Mouse (Mus musculus): ENCODE measurements around the gene Ifnar2.
A peak's percentile ranks its signal among the peaks of the same experiment; 100 is the strongest.

The Ifnar2 gene

GRCm38 (mm10) chr16:91391421-91391820 is 18.8 kb downstream of the Ifnar2 start, which contains the start of gene Gm21970:
Gene Gm21970 (plus strand): TSS chr16:91391721.
- DNase-seq (ENCODE audit: low spot score), result no peak

- no peak for DNase-seq (ENCODE audit: low spot score)
Observed at GRCm38 (mm10) chr16:91394826-91395410, 22.3 kb downstream of the Ifnar2 start.

DNA sequence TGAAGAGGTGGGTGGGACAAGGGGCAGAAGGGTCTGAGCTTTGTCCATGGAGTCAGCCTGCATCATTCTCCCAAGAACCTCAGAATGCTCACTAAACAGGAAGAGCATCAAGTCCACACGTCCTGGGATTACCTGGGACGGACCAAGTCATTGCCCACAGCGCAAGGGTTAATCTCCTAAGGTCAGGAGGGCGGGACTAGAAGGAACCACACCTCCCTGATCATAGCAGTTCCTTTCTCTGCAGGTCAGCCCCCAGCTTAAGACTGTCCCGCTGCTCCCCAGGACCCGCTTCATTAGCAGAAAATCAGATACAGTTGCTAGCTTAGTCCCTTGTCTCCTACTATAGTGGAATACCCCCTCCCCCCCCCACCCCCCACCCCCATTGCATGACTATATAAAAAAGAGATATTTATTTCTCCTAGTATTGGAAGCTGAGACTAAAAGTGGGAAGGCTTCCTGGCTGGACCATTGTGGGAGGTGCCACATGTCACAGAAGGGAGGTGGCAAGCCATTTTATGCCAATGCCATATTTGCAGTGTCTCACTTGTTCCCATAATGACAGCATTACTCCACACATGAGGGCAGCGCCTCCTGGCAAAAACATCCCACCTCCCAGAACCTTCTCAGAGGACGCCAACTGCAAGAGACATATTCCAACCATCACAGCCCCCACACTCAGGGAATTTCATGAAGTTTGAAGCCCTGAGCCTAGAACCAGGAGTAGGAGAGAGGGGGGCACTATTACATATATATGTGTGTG is 23.2 kb downstream of the Ifnar2 start:
- no peak for DNase-seq (ENCODE audit: low spot score)

GRCm38 (mm10) chr16:91396844-91397537 is 24.4 kb downstream of the Ifnar2 start:
- no peak for DNase-seq (ENCODE audit: low spot score)

GRCm38 (mm10) chr16:91398030-91398429 is 25.4 kb downstream of the Ifnar2 start:
- DNase-seq (ENCODE audit: low spot score), result no peak

GRCm38 (mm10) chr16:91398944-91399343 is 26.4 kb downstream of the Ifnar2 start:
- no peak for DNase-seq (ENCODE audit: low spot score)

GRCm38 (mm10) chr16:91401569-91402165 is 29.1 kb downstream of the Ifnar2 start:
- DNase-seq (ENCODE audit: low spot score), result no peak

- no peak for DNase-seq (ENCODE audit: low spot score)
Observed at GRCm38 (mm10) chr16:91403784-91404183, 31.2 kb downstream of the Ifnar2 start.

DNA sequence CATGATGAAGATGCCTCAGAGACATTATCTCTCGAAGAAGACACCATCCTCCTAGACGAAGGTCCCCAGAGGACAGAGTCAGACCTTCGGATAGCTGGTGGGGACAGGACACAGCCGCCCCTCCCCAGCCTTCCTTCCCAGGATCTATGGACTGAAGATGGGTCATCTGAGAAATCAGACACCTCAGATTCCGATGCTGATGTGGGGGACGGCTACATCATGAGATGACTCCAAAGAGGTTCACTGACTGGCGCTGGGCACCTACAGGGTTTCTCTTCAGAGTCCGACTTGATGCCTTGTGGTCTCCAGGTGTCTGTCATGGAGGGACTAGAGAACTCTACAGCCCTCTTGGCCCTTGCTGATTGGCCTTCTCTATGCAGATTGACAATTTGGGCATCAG is 31.6 kb downstream of the Ifnar2 start:
- no peak for DNase-seq (ENCODE audit: low spot score)

- DNase-seq (ENCODE audit: low spot score), result no peak
Observed at GRCm38 (mm10) chr16:91404828-91405577, 32.4 kb downstream of the Ifnar2 start.

DNA sequence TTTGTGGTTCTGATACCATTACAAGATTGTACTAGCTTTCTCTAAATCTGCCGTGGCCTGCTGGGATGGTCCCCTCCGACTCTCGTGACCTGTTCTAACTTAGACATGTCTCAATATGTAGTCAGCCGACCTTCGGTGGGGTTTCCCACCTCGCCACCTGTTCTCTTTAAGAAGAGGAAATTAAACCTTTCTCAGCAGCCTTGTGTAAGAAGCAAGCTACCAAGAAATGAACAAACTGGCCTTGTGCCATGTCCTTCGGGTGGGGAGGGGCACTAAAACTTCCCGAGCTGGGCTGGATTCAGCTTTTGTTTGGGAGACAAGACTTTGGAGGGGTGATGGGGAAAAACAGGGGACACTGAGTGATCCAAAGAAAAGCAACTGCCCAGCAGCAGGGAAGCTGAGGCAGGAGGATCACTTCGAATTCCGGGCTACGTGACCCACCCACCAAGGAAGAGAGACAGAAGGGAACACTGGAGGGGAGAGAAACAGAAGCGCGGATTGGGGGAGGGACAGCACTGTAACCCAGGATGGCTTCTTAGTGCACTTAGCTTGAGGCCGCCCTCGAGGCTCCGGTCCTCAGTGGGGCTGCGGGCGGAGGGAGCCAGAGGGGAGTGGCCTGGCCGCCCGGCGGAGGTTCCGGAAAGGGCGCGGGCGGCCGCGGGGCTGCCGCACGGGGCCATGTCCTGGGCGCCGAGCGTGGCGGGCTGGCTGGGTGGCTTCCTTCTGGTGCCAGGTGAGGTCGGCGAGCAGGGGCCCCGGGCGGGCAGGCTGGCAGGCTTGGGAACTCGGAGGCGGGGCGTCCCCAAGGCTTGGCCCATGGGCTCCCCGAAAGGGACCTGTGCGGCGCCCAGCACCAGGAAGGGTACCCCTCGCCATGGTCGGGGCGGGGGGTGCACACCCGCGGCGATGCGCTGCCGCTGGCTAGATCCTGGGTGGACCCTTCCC is 33.3 kb downstream of the Ifnar2 start, which contains the start of gene Il10rb:
Il10rb (plus strand) TSS at position 525 of the 945 bp plus-strand sequence.
- peak; percentile 60 for DNase-seq (ENCODE audit: low spot score)

DNA sequence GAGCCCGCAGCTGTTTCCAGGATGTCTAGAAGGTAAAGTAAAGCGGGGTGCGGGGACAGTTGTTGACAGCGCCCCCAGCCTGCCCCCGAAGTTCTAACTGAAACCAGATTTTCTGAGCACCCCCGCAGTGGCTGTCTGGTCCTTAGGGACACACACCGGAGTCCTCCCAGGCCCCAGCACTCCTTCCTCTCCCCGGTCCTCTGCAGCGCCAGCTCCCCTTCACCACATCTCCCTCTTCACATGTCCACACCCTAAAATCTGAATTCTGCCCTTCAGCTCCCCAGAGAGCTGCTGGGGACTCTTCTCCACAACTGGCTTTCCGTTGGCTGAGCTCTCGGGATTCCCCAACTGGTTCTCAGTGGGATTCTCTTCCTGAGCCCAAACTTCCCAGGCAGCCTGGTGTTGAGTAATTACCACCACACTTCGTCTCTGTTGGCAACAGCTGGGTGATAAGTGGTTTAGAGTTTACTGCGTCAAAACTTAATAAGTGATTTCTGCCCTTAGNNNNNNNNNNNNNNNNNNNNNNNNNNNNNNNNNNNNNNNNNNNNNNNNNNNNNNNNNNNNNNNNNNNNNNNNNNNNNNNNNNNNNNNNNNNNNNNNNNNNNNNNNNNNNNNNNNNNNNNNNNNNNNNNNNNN is 34.1 kb downstream of the Ifnar2 start:
- DNase-seq (ENCODE audit: low spot score), result no peak

DNA sequence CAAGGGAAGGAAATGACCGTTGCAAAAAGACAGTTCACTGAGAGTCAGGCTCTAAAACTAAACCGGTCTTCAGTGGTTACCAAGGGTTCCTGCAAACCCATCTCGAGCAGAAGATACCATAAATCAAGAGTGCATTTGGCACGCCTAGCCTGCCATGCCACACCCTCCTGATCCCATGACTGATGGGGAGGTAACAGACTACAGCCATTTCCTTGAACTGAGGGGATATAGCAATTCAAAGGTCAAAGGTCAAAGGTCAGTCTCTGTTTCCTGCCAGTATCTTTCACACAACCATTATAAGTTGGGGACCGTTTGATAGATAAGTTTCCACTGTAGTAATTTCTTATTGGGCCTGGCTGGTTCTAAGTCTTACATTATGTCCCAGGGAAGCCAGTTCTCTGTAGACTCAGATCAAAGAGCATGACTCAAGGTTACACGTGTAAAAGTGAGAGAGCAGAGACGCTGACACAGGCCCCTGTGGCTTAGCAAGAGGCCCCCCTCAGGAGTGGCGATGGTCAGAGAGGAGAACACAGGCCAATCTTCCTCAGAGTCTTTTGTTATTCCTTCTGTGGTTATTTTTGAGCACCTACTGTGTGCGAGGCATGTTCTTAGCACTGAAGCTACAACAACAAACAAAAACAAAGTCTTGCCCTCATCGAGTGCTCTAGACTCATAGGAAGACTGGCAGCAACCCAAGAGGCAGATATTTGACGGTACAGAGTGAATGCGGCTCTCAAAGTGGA is 40.7 kb downstream of the Ifnar2 start:
- DNase-seq (ENCODE audit: low spot score), result peak; percentile 76

- peak; percentile 50 for DNase-seq (ENCODE audit: low spot score)
Observed at GRCm38 (mm10) chr16:91415391-91416189, 43.0 kb downstream of the Ifnar2 start.

DNA sequence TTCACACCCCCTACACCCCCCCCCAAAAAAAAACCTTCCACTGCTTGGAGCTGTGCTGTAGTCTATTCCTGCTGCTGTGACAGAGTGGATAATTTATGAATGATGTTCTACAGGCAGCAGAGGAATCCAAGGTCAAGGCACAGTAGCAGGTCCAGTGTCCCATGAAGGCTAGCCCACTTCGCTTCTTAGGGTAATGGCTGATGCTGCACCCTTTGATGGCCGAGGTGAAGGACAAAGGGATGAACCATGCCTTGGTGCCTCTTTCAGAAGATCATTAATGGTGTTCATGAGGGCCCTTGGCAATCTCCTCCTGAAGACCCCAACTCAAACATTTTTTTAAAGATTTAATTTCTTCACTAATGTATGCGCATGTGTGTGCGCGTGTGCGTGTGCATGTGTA is 43.8 kb downstream of the Ifnar2 start:
- DNase-seq (ENCODE audit: low spot score), result no peak

DNA sequence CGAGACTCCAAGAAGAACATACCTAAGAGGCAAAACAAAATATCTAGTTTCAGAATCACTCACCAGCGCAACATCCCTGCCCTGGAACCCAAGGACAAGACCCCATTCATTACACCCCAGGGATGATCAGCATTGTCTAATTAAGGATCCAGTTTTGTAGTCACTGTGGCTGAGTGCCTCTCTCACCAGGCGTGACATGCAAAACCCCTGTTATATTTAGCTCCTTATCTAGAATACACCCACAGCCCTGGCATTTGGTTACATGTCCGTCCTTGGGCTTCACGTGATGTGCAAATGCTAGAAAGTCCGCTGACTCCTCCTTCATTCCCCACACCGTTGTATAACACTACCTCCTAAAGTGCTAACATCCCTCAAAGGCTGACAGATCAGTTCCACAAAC is 44.4 kb downstream of the Ifnar2 start:
- DNase-seq (ENCODE audit: low spot score), result no peak

DNA sequence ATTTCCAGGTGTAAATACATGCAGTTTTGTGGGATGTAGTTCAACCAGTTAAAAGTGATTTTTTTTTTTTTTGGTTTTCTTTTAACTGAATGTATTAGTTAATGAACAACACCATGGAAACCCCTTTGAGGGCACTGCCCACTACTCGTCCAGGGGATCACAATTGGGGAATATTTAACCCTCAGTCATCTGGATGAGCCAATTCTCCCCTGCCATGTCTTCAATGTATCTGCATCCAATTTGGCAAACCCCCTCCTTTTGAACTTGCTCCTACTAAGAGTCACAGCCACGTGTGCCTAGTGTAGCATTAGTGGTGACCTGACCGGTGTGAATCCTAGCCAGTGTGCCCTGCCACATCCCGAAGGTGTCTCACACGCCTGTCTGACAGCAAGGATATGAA is 45.9 kb downstream of the Ifnar2 start:
- no peak for DNase-seq (ENCODE audit: low spot score)

DNA sequence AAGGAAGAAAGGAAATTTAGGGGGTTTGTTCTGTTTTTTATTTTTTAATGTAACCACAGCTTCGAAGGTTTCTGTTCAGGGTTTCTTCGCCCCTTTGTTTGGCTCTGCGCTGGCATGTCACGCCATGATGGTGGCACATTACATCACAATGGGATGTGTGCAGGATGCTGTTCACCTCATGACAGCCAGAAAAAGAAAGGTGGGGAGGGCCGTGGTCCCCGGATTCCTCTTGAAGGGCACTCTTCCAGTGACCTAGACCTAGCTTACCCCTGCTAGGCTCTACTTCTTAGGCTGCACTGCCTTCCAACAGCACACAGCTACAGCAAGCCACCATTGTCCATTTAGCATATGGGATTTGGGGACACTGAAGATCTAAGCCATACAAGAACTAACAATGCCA is 53.2 kb downstream of the Ifnar2 start:
- no peak for DNase-seq (ENCODE audit: low spot score)

DNA sequence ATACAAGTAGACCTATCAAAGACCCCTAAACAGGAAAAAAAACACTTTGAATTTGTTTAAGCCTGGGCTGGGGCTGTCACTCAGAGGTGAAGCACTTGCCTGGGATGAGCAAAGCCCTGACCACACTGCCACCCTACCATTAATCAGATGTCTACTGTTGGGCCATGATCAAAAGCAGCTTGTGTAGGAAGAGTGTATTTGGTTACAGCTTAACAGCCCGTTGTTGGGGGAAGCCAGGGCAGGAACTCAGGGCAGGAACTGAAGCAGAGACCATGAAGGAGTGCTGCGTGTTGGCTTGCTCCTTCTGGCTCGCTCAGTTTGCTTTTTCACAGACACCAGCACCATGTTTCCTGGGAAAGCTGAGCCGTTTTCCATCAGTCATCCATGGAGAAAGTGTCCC is 54.0 kb downstream of the Ifnar2 start:
- DNase-seq (ENCODE audit: low spot score), result no peak
